Mouse (Mus musculus): ENCODE data around the gene Hoxb9.

Gene Hoxb9

GRCm38 (mm10) chr11:96270996-96271540 lies at the start of gene Hoxb9:
Gene Hoxb9 (plus strand): TSS chr11:96271457.
- DNase-seq (ENCODE audit: low read depth) = no peak

GRCm38 (mm10) chr11:96223813-96224212 lies 47.4 kb upstream of the Hoxb9 start:
- peak; percentile 21 for DNase-seq (ENCODE audit: low read depth)

DNA sequence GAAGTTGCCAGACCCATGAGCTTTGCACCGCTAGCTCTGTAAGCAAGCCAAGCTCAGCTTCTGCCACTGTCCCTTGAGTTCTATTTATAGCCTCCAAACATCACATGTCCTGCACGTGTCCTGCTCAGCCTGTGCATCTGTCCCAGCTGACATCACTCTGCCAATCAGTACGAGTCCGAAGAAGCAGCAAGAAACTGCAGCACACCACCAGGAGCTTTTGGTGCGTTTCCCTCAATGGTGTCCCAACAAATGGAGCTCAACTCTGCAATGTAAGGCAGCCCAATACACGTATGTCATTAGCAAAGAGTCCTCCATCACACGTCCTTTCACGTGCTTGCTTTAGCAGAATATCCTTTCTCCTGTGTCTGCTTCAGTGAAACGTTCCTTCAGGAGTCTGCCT lies 43.6 kb upstream of the Hoxb9 start:
- no peak for DNase-seq (ENCODE audit: low read depth)

DNA sequence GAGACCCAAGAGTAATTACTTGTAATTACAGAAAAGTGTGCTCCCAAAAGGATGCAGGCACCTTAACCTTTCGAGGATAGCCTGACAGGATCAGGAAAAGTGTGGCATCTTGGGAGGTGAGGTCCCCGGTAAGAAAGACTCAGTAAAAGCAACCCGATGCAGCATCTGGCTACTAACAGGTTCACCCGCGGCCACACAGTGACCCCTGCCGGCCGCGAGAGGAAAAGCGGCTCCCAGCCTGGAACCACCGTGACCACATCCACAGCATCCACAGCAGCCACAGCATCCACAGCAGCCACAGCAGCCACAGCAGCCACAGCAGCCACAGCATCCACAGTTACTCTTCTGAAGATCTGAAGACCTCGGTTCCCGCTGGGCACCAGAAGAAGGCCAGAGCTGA lies 36.4 kb upstream of the Hoxb9 start:
- peak; percentile 49 for DNase-seq (ENCODE audit: low read depth)

GRCm38 (mm10) chr11:96240211-96240610 lies 31.0 kb upstream of the Hoxb9 start:
- DNase-seq (ENCODE audit: low read depth) = peak; percentile 56

DNA sequence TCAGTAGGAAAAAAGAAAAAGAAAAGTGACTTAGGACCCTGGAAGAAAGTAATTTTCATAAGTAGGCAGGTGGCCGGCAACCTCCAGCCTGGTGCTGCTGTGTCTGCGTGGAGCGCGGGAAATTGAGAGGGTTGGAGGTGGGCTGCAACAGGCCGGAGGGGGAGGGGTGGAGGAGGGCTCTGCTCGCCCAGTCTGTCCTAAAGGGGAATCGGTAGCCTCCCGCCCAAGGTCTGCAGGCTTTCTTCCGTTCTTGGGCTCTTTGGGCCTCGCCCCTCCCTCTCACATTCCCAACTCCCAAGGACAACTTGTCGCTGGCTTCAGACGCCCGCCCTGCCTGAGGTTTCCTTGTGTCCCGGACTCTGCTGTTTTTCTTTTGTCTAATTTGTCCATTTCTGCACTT lies 20.4 kb upstream of the Hoxb9 start:
- no peak for DNase-seq (ENCODE audit: low read depth)

GRCm38 (mm10) chr11:96251480-96252031 lies 19.7 kb upstream of the Hoxb9 start:
- no peak for DNase-seq (ENCODE audit: low read depth)

GRCm38 (mm10) chr11:96252541-96253120 lies 18.6 kb upstream of the Hoxb9 start:
- no peak for DNase-seq (ENCODE audit: low read depth)

DNA sequence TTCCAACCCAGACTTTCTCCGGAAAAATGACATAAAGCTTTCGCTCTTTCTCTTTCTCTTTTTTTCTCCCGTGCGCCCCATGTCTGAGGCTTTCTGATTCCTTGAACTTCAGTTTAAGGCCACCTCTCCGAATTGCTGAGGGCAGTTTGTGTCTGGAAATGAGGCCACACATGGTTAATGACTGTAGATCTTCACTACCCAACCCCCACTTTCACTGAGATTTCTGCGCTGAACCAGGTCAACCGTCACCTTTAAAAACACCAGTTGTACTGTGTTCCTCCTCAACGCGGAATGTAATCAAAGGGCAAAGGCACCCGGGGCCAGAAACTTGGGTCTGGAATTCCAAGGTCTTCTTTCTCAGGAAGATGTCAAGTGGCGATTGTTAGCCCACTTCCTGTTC lies 17.0 kb upstream of the Hoxb9 start:
- no peak for DNase-seq (ENCODE audit: low read depth)

DNA sequence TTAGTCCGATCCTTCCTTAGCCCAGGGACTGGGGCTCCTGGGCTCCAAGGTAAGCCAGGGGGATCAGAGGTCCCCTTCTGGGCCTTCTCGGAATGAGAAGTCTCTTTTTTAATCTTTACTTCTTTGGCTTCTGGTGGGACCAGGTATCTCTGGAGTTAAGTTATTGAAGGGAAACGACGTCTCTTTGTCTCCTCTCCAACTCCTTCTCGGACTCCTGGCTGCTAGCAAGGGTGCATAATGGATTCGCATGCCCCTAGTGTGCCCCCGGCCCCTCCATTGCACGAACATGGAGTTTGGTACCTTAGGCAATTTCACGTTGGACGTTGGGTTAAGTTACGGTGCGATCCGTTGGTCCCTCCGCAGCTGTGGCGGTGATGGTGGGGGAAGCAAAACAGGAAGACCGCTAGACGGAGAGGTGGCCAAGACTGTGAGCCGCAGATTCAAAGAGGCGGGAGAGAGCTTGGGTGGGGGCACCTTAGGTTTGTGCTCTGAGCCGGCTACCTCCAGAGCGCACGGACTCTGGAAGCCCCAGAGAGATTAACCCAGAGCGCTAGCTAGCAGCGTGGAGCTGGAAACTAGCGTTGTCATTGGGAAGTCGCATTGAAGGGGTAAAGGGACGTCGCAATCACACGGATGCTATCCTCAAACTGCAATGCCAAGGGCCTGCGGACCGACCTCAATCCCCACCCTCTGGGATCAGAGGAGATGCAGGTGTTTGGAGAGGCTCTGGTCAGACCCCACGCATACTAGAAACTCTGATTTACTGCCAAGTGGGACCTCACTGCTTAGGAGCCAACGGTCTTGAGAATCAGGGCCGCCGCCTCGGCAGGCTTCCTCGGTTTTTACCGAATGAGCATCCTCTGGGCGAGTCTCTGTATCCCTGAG lies 15.9 kb upstream of the Hoxb9 start:
- DNase-seq (ENCODE audit: low read depth) = no peak

GRCm38 (mm10) chr11:96255996-96256445 lies 15.2 kb upstream of the Hoxb9 start:
- no peak for DNase-seq (ENCODE audit: low read depth)

- no peak for DNase-seq (ENCODE audit: low read depth)
Observed at GRCm38 (mm10) chr11:96257141-96257540, 14.1 kb upstream of the Hoxb9 start.

DNA sequence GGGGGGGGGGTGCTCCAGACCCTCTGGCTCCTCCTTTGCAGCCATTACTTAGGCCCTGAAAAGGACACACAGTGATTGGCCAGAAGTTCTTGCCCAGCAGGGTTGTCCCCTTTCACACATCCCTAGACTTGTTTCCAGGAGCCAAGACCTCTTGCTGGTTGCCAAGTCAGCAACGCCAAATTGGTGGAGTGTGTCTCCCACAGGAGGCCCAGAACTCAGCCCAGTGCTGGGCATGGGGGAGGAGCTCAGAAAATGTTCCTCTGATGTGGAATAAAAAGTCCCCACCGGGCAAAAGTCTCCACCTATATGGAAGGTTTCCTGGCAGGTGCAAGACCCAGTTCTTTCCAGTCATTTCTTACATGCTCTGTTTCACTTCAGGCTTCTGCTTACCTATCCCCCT lies 12.2 kb upstream of the Hoxb9 start:
- no peak for DNase-seq (ENCODE audit: low read depth)

- DNase-seq (ENCODE audit: low read depth) = no peak
Observed at GRCm38 (mm10) chr11:96259511-96259910, 11.7 kb upstream of the Hoxb9 start.

DNA sequence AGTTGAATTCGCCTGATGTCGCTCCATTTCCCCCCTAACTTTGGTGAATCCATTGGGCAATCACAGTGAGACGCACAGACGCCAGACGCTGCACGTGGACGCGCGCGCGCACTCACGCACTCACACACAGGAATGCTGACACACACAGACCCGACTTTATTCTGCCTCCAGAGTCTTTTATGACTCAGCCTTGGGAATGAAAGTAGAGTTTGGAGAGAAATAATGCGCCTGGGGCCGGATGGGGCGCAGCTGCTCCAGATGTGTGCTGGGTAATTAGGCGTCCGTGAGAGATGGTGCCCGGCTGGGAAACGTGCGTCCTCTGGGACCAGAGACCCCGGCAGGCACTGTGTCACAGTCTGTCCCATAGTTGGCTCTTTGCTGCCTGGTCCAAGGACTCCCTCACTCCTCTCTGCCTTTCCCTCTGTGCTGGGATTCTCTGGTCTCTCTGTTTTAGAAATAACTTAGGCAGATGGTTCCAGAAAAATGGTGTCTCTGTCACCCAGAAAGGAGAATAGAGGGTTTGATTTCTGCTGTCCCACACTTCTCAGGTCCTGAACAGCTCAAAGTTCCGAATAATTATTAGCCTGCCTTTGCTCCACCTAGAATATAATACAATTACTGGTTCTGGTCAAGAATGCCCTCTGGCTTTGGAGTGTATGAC lies 10.8 kb upstream of the Hoxb9 start:
- no peak for DNase-seq (ENCODE audit: low read depth)

DNA sequence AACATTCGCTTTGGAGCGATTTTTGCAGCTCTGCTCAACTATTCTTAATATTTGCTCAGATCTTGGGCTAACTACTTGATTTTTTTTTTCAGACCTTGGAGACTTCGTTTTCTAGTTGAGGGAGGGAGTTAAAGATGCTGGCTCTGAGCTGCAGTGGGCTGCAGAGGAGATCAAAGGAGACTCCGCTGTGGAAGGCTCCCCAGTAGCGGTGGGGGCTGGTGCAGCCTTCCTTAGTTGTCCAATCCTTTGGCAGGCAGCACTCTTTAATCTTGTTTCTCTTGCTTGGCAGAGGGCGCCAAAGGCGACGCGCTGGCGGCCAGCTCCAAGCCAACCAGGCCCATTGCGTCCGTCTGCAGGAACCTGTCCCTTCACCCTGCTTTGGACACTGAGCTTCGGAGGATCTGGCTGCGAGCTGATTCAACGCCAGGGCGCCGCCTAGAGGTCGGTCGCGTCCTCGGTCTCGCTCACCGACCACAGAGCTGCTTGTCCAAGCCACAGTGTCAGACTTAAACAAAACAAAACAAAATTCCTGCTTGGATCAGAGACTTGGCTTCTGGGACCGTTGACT lies 9.8 kb upstream of the Hoxb9 start:
- DNase-seq (ENCODE audit: low read depth) = peak; percentile 45

DNA sequence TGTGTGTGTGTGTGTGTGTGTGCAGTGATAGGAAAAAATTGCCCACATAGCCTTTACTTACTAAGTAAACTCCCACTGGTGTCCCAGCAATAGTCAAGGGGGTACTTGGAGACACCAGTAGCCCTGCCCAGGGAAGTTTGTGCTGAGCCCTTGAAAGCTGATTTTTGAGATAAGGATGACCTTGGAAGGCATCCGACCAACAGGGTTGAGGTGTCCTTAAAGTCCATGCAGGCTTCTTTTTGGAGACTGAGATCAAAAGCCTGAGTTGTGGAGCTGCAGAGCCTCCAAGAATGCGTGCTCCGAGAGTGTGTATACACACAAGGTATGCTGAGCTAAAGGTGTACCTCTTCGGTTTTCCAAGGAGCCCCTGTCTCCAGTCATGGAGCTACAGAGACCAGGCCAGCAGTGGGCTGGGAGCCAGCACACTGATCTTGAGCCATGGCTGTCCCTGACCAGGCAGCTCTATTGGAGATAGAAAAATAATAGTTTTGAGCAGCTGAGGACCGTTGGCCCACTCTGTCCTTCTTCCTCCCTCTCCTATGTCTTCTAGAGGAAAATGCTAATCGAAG lies 8.9 kb upstream of the Hoxb9 start:
- no peak for DNase-seq (ENCODE audit: low read depth)

DNA sequence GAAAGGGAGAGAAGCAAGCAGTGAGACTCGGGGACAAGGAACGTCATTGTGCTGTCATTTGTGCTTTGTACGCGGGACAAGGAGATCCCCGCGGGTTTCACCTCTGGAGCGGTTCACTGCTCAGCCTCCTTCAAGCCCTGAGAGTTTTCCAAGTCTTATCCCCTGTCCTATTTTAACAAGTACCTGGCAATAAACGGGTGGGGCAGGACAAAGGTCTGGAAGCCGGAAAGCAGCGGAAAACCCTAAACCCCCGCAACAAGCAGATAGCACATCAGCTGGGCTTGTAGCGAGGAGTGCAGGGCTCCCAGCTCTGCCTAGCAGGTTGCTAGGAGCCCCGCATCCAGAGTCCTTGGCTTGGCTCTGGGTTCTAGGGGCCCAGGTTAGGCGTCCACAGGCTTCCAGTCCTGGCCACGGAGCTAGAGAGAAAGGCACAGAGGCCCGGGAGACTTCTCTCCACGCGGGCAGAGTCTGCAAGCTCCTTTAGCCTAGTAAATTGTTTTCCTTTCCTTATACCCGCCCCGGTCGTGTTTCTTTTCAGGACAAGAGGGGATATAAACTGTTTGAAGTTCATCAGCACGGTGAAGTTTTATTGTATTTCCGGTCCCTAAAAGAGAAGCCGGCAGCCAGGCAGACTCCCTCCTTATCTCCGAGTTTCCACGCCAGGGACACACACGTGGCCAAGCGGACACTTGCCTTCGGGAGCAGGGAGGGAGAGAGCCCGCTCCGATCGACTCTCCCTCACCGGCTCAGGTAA lies 7.4 kb upstream of the Hoxb9 start:
- no peak for DNase-seq (ENCODE audit: low read depth)

DNA sequence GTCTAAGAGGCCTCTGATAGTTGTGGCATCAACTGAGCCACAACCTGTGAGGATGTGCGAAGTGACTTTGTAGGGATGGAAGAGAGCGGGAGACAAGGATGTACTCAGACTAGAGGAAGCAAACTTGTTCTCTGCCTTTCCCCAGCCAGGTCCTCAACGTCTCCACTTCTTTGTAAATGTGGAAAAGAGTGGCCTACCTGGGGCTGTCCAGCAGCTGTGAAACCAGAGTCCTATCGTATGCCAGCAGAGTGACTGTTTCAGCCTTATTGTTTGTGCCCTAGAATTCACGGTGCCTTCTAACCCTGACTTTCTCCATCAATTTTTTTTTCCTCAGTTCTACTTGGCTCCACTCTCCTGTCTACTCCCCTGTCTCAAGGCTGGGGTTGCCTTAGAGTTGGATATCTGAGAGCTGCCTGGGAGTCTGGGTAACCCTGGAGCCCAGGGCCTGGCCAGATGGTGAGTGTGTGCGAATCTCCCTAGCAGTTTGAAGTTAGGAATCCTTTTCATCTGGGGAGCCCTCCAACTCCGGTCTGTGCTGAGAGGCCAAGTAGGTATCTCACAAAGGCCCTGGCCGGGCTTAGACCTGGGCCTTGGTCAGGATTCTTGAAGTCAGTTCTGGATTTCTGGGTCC lies 6.8 kb upstream of the Hoxb9 start:
- DNase-seq (ENCODE audit: low read depth) = no peak

GRCm38 (mm10) chr11:96265954-96266353 lies 5.3 kb upstream of the Hoxb9 start:
- no peak for DNase-seq (ENCODE audit: low read depth)
